Mouse (Mus musculus): ENCODE data around the gene Spc24.

GRCm38 (mm10) chr9:21728261-21728832, 31.8 kb downstream of the Spc24 start:
- TF ChIP-seq TAL1 (IDR thresholded peaks at IDR 0.05; ENCODE audit: low read length): no peak
- no peak for TF ChIP-seq GATA1 (IDR thresholded peaks at IDR 0.05; ENCODE audit: low read length)
